Mouse (Mus musculus): Measurements from ENCODE around the gene Cyp11a1.

- TF ChIP-seq CTCF (IDR thresholded peaks at IDR 0.05; ENCODE audit: insufficient read depth, low read length) = no peak
- TF ChIP-seq POLR2A (IDR thresholded peaks at IDR 0.05; ENCODE audit: borderline replicate concordance, extremely low read depth, low read depth, low read length) = no peak
Measured at GRCm38 (mm10) chr9:58009015-58009362, 2.8 kb downstream of the Cyp11a1 start.

Data from lung, adult 2 months (tissue).